Mouse (Mus musculus) spleen, postnatal 4 days (tissue): ENCODE measurements around the gene Fam198b.

Experiments
- DNase-seq, 2 experiments: peaks; one replicate each; pipeline ENCODE4 v3.0.0; 2022; ENCODE audit warnings: low spot score in 2 of 2

The Fam198b gene

GRCm38 (mm10) chr3:79885686-79886356, 1.5 kb downstream of the Fam198b start:
- peak in 1 of 2 experiments; percentile 60 for DNase-seq

- DNase-seq: peak; percentile 20 to 63
These were observed 2.2 kb downstream of the Fam198b start for GRCm38 (mm10) chr3:79886357-79887091.

GRCm38 (mm10) chr3:79887161-79887855, 3.0 kb downstream of the Fam198b start:
- no peak for DNase-seq

- no peak for DNase-seq
These were observed 3.6 kb downstream of the Fam198b start for GRCm38 (mm10) chr3:79887966-79888365.

- DNase-seq: no peak
These were observed 13.4 kb downstream of the Fam198b start for GRCm38 (mm10) chr3:79897534-79898370.

GRCm38 (mm10) chr3:79898514-79898913, 14.2 kb downstream of the Fam198b start:
- DNase-seq: no peak

- no peak for DNase-seq
These were observed 15.6 kb downstream of the Fam198b start for GRCm38 (mm10) chr3:79899906-79900305.

- no peak for DNase-seq
These were observed 16.2 kb downstream of the Fam198b start for GRCm38 (mm10) chr3:79900502-79900901.

- no peak for DNase-seq
These were observed 17.0 kb downstream of the Fam198b start for GRCm38 (mm10) chr3:79901321-79901720.

GRCm38 (mm10) chr3:79901734-79902133, 17.4 kb downstream of the Fam198b start:
- no peak for DNase-seq

GRCm38 (mm10) chr3:79903803-79904202, 19.5 kb downstream of the Fam198b start:
- DNase-seq: no peak

- no peak for DNase-seq
These were observed 20.0 kb downstream of the Fam198b start for GRCm38 (mm10) chr3:79904238-79904757.

- no peak for DNase-seq
These were observed 21.1 kb downstream of the Fam198b start for GRCm38 (mm10) chr3:79905397-79905796.

GRCm38 (mm10) chr3:79906250-79907045, 22.1 kb downstream of the Fam198b start:
- no peak for DNase-seq

- no peak for DNase-seq
These were observed 22.9 kb downstream of the Fam198b start for GRCm38 (mm10) chr3:79907223-79907622.

- DNase-seq: no peak
These were observed 26.2 kb downstream of the Fam198b start for GRCm38 (mm10) chr3:79910375-79911141.

GRCm38 (mm10) chr3:79911166-79911565, 26.8 kb downstream of the Fam198b start:
- DNase-seq: no peak

GRCm38 (mm10) chr3:79914012-79914411, 29.7 kb downstream of the Fam198b start:
- DNase-seq: no peak

- DNase-seq: no peak
These were observed 31.9 kb downstream of the Fam198b start for GRCm38 (mm10) chr3:79916185-79916584.

- no peak for DNase-seq
These were observed 34.4 kb downstream of the Fam198b start for GRCm38 (mm10) chr3:79918761-79919160.
